Mouse (Mus musculus): ENCODE results near the gene Sema4d.

DNA sequence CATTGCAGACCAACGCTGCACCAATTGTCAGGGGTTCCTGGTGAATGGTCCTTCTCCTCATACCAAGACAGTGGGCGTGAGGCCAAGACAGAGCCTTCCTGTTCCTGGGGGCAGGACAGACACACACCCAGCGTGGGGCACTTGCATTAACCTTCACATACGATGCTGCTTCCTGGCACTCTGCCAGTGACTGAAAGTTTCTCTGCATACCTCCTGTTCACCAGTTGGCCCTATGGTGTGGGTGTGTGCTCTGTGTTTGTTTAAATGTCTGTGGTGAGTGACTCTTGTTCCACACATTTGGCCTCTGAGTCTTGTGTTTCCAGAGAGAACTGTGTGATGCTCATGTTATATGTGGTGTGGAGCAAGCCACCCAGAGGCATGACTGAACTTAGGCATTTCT, 116.9 kb downstream of the Sema4d start:
- TF ChIP-seq MAFK (IDR thresholded peaks at IDR 0.05; ENCODE audit: insufficient read depth, low read depth, low read length): no peak
- TF ChIP-seq HCFC1 (IDR thresholded peaks at IDR 0.05; ENCODE audit: borderline replicate concordance, insufficient read depth, low read length): no peak
- TF ChIP-seq CHD2 (IDR thresholded peaks at IDR 0.05; ENCODE audit: low read depth, low read length): no peak
- TF ChIP-seq ZC3H11A (IDR thresholded peaks at IDR 0.05; ENCODE audit: borderline replicate concordance, low read depth, low read length): no peak
- TF ChIP-seq ZNF384 (IDR thresholded peaks at IDR 0.05; ENCODE audit: low read depth, low read length): no peak
